Mouse (Mus musculus) T-cell, adult 2 months (primary cell): ENCODE measurements around the gene Olfr645.

ENCODE experiments used
- DNase-seq: peaks from one replicate; pipeline ENCODE4 v3.0.0; 2022; ENCODE audit warnings: low spot score

Olfr645 gene

GRCm38 (mm10) chr7:104085365-104085764 is at the start of gene Olfr645:
Olfr645 (minus strand) TSS chr7:104085465.
- DNase-seq: no peak

GRCm38 (mm10) chr7:104129726-104130125 is 44.5 kb upstream of the Olfr645 start, which contains the start of gene Ubqln5:
Ubqln5 (minus strand) TSS chr7:104129826.
- DNase-seq: no peak

GRCm38 (mm10) chr7:104104757-104104972 is 19.4 kb upstream of the Olfr645 start, which contains the start of gene Olfr646:
Olfr646 (plus strand) TSS chr7:104104873.
- DNase-seq: no peak

DNA sequence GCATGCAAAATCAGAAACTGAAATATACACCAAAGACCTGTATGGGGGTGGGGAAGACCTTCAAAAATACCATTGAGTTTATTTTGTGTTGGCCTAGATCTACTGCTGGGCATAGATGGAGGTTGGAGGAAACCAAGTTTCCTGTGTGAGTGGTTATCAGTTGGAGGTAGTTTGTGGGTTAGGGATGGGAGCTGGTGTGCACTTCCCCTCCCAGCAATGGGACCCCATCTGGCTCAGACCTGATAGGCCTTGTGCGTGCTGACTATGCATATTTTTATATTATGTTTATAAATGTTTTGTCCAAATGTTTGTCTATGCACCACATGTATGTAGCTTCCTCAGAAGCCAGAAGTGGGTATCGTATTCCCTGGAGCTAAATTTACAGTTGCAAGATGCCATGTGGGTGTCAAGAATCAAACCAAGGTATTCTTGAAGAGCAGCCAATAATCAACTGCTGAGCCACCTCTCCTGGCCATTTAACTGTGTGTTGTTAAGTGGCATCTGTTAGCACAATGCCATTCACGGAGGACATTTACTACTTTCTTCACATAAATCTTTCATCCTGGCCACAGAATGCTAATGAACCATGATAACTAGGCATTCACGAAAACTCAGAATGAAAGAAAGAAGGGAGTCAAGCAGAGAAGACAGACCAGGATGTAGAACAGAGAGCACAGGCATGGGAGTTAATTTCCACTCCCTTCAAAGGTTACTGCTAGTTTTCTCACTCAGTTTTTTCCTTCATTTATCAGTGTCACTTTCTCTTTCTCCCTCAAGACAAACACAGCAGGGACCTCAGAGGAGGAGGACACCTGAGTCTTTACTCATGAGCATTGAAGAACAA is 18.9 kb upstream of the Olfr645 start:
- DNase-seq: no peak

DNA sequence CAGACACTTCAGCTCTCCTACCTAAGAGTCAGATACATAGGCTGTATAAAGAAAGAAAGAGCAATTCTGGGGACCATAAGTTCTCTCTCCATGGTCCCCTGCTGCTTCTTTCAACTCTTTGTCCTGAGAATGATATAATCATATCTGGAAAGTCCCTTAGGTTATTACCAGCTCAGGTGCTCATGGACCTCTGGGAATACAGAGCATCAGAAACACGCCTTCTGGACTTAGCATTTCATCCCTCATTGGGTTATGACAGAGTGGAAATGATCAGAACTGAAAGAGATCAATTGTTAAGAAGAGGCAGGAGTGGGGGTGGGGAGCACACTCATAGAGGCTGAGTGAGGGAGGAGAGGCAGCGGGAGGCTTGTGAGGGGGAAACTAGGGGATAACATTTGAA is 13.5 kb downstream of the Olfr645 start, which contains the start of gene Olfr644:
Gene Olfr644, minus strand, starts transcription at position 101 of the 400 bp plus-strand sequence.
- no peak for DNase-seq

DNA sequence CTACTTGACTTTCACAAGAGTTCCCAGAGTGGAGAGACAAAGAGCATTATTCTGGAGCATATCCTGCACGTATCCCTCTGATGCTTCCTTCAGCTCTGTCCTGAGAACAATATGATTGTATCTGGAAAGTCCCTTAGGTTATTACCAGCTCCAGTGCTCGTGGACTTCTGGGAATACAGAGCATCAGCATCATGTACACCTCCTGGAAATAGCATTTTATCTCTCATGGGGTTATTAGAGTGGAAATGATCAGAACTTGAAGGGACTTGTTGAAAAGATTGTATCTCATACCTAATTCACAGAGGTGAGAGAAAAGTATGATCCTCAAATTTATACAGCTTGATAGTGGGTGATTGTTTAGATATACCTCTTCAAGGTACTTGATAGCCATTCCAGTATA is 23.9 kb downstream of the Olfr645 start, which contains the start of gene 4930516K23Rik:
Gene 4930516K23Rik, minus strand, starts transcription at position 101 of the 400 bp plus-strand sequence.
- DNase-seq: no peak

DNA sequence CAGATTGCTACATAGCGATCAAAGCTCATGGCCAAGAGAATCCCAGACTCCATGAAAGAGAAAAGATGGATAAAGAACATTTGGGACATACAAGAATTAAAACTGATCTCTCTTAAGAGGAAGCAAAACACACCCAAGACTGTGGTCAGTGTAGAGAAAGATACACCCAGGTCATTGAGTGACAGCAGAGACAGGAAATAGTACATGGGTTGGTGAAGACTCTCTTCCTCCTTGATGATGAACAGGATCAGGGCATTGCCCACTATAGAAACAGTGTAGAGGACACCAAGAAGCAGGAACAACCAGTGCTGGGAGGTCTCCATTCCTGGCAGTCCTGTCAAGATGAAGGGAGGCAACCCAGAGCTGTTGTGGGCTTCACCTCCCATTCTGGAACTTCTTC is 26.1 kb downstream of the Olfr645 start:
- DNase-seq: no peak

DNA sequence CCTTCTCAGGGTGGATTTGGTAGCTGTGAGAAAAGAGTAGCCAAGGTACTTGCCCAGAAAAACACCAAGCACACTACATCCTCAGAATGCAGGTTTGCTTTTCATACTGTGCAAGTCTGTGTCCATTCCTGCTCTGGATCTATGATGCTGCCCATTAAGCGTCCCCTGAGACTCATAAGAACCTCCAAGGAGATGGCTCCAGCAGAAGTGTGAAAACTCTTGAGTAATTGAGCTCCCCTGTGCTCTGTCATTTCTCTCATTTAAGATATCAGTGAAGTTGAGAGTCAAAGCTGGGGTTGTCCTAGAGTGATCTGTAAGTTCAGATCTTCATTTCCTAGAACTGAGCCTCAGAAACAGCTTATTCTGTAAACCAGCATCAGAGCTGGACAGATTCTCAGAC is 32.7 kb downstream of the Olfr645 start, which contains the start of gene Olfr642:
Gene Olfr642, minus strand, starts transcription at position 101 of the 400 bp plus-strand sequence.
- DNase-seq: no peak

DNA sequence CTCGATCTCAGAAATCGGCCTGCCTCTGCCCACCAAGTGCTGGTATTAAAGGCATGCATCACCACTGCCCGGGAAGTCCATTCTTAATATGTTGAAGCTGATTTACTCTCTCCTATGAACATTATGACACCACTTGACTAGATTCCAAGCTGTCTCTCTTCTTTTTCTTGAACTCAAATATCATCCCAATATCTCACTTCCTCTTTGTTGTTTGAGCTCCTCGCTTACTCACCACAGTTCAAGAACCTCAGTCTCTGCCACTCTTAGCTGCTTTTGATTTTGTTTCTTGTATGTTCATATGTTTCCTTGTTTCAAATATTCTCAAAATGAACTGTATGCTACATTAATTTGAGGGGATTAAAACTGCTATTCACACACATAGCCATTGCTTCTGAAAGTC is 34.5 kb downstream of the Olfr645 start:
- DNase-seq: no peak

DNA sequence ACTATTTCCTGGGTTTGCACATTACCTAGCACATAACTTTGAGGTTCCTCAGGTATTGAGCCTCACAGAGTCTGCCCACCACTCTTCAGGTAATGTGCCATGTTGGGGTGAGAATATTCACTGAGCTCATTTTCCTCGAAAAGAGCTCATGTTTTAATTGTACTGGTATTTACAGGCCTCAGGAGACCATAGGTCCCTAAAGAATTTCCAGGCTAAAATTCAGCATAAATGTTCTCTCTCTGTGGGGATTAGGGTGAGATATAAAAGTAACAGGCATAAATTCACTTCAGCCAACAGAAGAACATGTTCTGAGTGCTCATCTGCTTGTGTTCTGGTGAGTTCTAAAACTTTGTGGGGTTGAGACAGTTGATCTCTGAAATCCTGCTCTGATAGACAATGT is 50.1 kb downstream of the Olfr645 start, which contains the start of gene Olfr641:
Gene Olfr641, plus strand, starts transcription at position 301 of the 400 bp plus-strand sequence.
- DNase-seq: no peak
